In genomic region chr4:59117644-59118495, GRCm38 (mm10) we compare ENCODE assay signal across 35 mouse cellular contexts. TPM values are rescaled to one million over a fixed set of nuclear protein-coding genes. Genes with fewer than 3 reads are reported as not detected.
DNase-seq lines count a peak whose midpoint lies in the region; ATAC-seq and TF ChIP-seq lines count a peak whose summit lies in the region.
"Had no signal": no experiment of that assay in that cellular context is flagged by ENCODE, and none has a peak within 500 bp of the region (broad histone marks: within the 10 kb centered on the region; RNA-seq: fewer than 3 reads in every experiment).

No protein-coding gene starts in this region.

- peak overlapping the region; percentile 14; the same call in 1 of the 2 replicates for H3K27ac ChIP-seq in ES-E14 (ENCODE audit: insufficient read depth, low read depth, low read length, poor library complexity, severe bottlenecking)
- peak overlapping the region; percentile 81 for H3K27ac ChIP-seq in stomach, postnatal 0 days (replicated peaks)
- H3K27ac ChIP-seq in liver, postnatal 0 days (ENCODE audit: low read depth), result no peak overlapping the region
- H3K27ac ChIP-seq: embryonic facial prominence, embryonic 12.5 days; heart, embryonic 13.5 days; hindbrain, embryonic 12.5 days; hindbrain, postnatal 0 days; intestine, embryonic 15.5 days; layer of hippocampus, adult 2 months; liver, embryonic 13.5 days had no signal

- 81% methylated on average over 24 of the region's 24 CpGs for WGBS in stomach, postnatal 0 days
- WGBS in liver, postnatal 0 days (ENCODE audit: insufficient replicate concordance), result 90% methylated on average over 24 of the region's 24 CpGs

- no peaks in the 10 kb centered on the region for H3K27me3 ChIP-seq in stomach, postnatal 0 days (ENCODE audit: control insufficient read depth, insufficient read depth, low read length)
- no peaks in the 10 kb centered on the region for H3K27me3 ChIP-seq in liver, postnatal 0 days (ENCODE audit: insufficient read depth, low read length)
- H3K27me3 ChIP-seq: CH12.LX; embryonic facial prominence, embryonic 12.5 days; heart, embryonic 13.5 days; hindbrain, embryonic 12.5 days; intestine, embryonic 15.5 days; liver, embryonic 13.5 days had no signal

- H3K9me3 ChIP-seq in ES-E14 (ENCODE audit: control insufficient read depth, insufficient read depth, low read depth, low read length), result no peaks in the 10 kb centered on the region
- H3K9me3 ChIP-seq in stomach, postnatal 0 days (ENCODE audit: control insufficient read depth, low read length), result no peaks in the 10 kb centered on the region
- no peaks in the 10 kb centered on the region for H3K9me3 ChIP-seq in liver, postnatal 0 days (ENCODE audit: low read length)
- H3K9me3 ChIP-seq: embryonic facial prominence, embryonic 12.5 days; heart, embryonic 13.5 days; hindbrain, embryonic 12.5 days; intestine, embryonic 15.5 days; liver, embryonic 13.5 days had no signal

- TF ChIP-seq CTCF in stomach, postnatal 0 days (IDR thresholded peaks at IDR 0.05; ENCODE audit: low read depth), result no peak
- TF ChIP-seq CTCF in liver, postnatal 0 days (IDR thresholded peaks at IDR 0.05; ENCODE audit: low read depth), result no peak

- peak overlapping the region; percentile 15 to 62; a peak in 3 of 4 replicates for H3K4me3 ChIP-seq in ES-E14 (ENCODE audit: insufficient read depth in 1 of 2, low read depth in 1 of 2, low read length in 2 of 2, poor library complexity in 1 of 2, severe bottlenecking in 1 of 2)
- H3K4me3 ChIP-seq in stomach, postnatal 0 days (ENCODE audit: low read depth, low read length), result no peak overlapping the region
- no peak overlapping the region for H3K4me3 ChIP-seq in liver, postnatal 0 days (ENCODE audit: low read depth, low read length)
- H3K4me3 ChIP-seq: embryonic facial prominence, embryonic 12.5 days; heart, embryonic 13.5 days; hindbrain, embryonic 12.5 days; intestine, embryonic 15.5 days; layer of hippocampus, adult 2 months; liver, embryonic 13.5 days had no signal

- H3K9ac ChIP-seq in ES-E14 (ENCODE audit: insufficient read depth, low read depth, low read length, poor library complexity, severe bottlenecking), result no peak overlapping the region
- no peak overlapping the region for H3K9ac ChIP-seq in stomach, postnatal 0 days (ENCODE audit: low read length)
- H3K9ac ChIP-seq in liver, postnatal 0 days (replicated peaks), result no peak overlapping the region
- H3K9ac ChIP-seq: embryonic facial prominence, embryonic 12.5 days; forebrain, postnatal 0 days; heart, embryonic 13.5 days; hindbrain, embryonic 12.5 days; intestine, embryonic 15.5 days; liver, embryonic 13.5 days; lung, embryonic 14.5 days had no signal

- no peak overlapping the region for H3K4me2 ChIP-seq in stomach, postnatal 0 days (replicated peaks; ENCODE audit: low read depth)
- H3K4me2 ChIP-seq in liver, postnatal 0 days (ENCODE audit: low read depth, low read length), result no peak overlapping the region
- H3K4me2 ChIP-seq: embryonic facial prominence, embryonic 12.5 days; heart, embryonic 13.5 days; hindbrain, embryonic 12.5 days; intestine, embryonic 15.5 days; liver, embryonic 13.5 days; lung, embryonic 14.5 days had no signal

- peak; percentile 99 for ATAC-seq in stomach, postnatal 0 days (ENCODE audit: low FRiP score, low TSS enrichment)
- ATAC-seq in liver, postnatal 0 days, result no peak
- ATAC-seq: forebrain, postnatal 0 days; hindbrain, postnatal 0 days; intestine, embryonic 15.5 days had no signal

- in situ Hi-C loops in ES-E14 (cut with MboI; ENCODE audit: low sequenced_read_pairs in 2 of 2, unreplicated experiment in 2 of 2), result loop anchor here in 1 of 2 experiments (25.0 kb wide), 1 partner anchor 469 kb away; the partner anchor contains the start of gene Hsdl2

- TF ChIP-seq EP300 in stomach, postnatal 0 days (optimal IDR thresholded peaks at IDR 0.05), result no peak
- no peak for TF ChIP-seq EP300 in liver, postnatal 0 days (IDR thresholded peaks at IDR 0.05; ENCODE audit: low read depth)

- intact Hi-C loops in heart, postnatal 14 days (cut with DNase I), result no loop called here

- DNase-seq in heart, postnatal 4 days, result peak; percentile 11
- no peak for DNase-seq in heart, postnatal 14 days
- peak; percentile 75 for DNase-seq in ES-E14 (ENCODE audit: low read depth, low spot score)
- peak; percentile 22 for DNase-seq in lung, postnatal 25 days (ENCODE audit: low spot score)
- DNase-seq in stomach, postnatal 0 days (ENCODE audit: low spot score), result peak; percentile 91
- DNase-seq in liver, postnatal 0 days, result no peak
- no peak for DNase-seq in kidney, adult 8-10 months
- DNase-seq in liver, result no peak
- DNase-seq: adrenal gland, postnatal 14 days; cerebellum, adult 11-12 months; cerebellum, adult 9-11 months; embryo, embryonic 11 days; forebrain, postnatal 0 days; gastrocnemius, postnatal 10 days; heart, postnatal 10 days; kidney, postnatal 25 days; left cerebral cortex, postnatal 4 days; liver, embryonic 13.5 days; lung, embryonic 14.5 days; midbrain, embryonic 14.5 days; thymus, postnatal 14 days had no signal

- no peaks in the 10 kb centered on the region for H3K36me3 ChIP-seq in ES-E14 (ENCODE audit: control insufficient read depth, insufficient read depth, low read length, poor library complexity, severe bottlenecking)
- no peaks in the 10 kb centered on the region for H3K36me3 ChIP-seq in stomach, postnatal 0 days (ENCODE audit: control insufficient read depth, insufficient read depth, low read length)
- H3K36me3 ChIP-seq in liver, postnatal 0 days (replicated peaks; ENCODE audit: insufficient read depth, low read length), result no peaks in the 10 kb centered on the region
- H3K36me3 ChIP-seq: embryonic facial prominence, embryonic 12.5 days; heart, embryonic 13.5 days; hindbrain, embryonic 12.5 days; intestine, embryonic 15.5 days; liver, embryonic 13.5 days had no signal

- H3K4me1 ChIP-seq in ES-E14 (ENCODE audit: control insufficient read depth in 2 of 2, insufficient read depth in 2 of 2, low read length in 2 of 2, poor library complexity in 1 of 2), result peaks cover 0 to 2% of the 10 kb centered on the region in 2 experiments; a peak in 1 of 4 replicates
- no peaks in the 10 kb centered on the region for H3K4me1 ChIP-seq in stomach, postnatal 0 days (replicated peaks; ENCODE audit: control insufficient read depth, insufficient read depth)
- H3K4me1 ChIP-seq in liver, postnatal 0 days (ENCODE audit: insufficient read depth), result no peaks in the 10 kb centered on the region
- H3K4me1 ChIP-seq: embryonic facial prominence, embryonic 12.5 days; heart, embryonic 13.5 days; hindbrain, embryonic 12.5 days; intestine, embryonic 15.5 days; liver, embryonic 13.5 days had no signal

TF ChIP-seq in ES-E14, 5 proteins besides CTCF, POLR2A, EP300 and RAD21:
- peak; percentile 95 for TF ChIP-seq ZNF384 (IDR thresholded peaks at IDR 0.05; ENCODE audit: low read depth, low read length)
- TF ChIP-seq MAFK (IDR thresholded peaks at IDR 0.05; ENCODE audit: insufficient read depth, low read depth, low read length), result no peak
TF ChIP-seq in ES-E14: peak in this region for 1.

RNA-seq across cellular contexts. Expression of gene AI481877, which starts 20.9 kb away (rescaled TPM):
- total RNA-seq in heart, postnatal 4 days (2021), result not detected
- total RNA-seq in heart, postnatal 14 days (2021), result not detected
- total RNA-seq in ES-E14 (2012; rRNA removed), result 0.85 and 0.98 TPM in 2 replicates
- polyA plus RNA-seq in stomach, postnatal 0 days (2015; fragmentation: Nextera tagmentation; extraction: Ambion mirVana), result 1.2 and 1.4 TPM in 2 replicates
- polyA plus RNA-seq in liver, postnatal 0 days (2015; fragmentation: Nextera tagmentation; extraction: Ambion mirVana), result not detected in 2 replicates
- total RNA-seq: adrenal gland, postnatal 14 days; CH12.LX; forebrain, postnatal 0 days; gastrocnemius, postnatal 10 days; heart, adult 8-10 months; heart, postnatal 10 days; hindbrain, postnatal 0 days; layer of hippocampus, adult 2 months; layer of hippocampus, postnatal 25 days; left cerebral cortex, postnatal 4 days; monocyte, adult 5-6 weeks had no signal
- polyA plus RNA-seq: C2C12; embryonic facial prominence, embryonic 12.5 days; forebrain, postnatal 0 days; gonadal fat pad, adult 2 months; heart, embryonic 13.5 days; hindbrain, embryonic 12.5 days; intestine, embryonic 15.5 days; kidney, embryonic 14.5 days; limb, embryonic 14.5 days; liver, embryonic 13.5 days; lung, embryonic 14.5 days; midbrain, embryonic 14.5 days had no signal

Comparison
In these comparisons a context has a peak if more than half of its experiments do, and no peak if none do; other contexts are left out.
1. DNase-seq: peak in heart, postnatal 4 days (single experiment), ES-E14 (single experiment), lung, postnatal 25 days (single experiment) and stomach, postnatal 0 days (single experiment); none in heart, postnatal 14 days (0 of 2), liver, postnatal 0 days (single experiment), kidney, adult 8-10 months (0 of 2) and liver (single experiment).
2. H3K4me3 ChIP-seq: peak in ES-E14 (2 of 2); none in stomach, postnatal 0 days (single experiment) and liver, postnatal 0 days (single experiment).